Mouse (Mus musculus): ENCODE results near the gene Dgcr2. TPM values are rescaled to one million over a fixed set of nuclear protein-coding genes. Genes with fewer than 3 reads are reported as not detected.
A peak's percentile ranks its signal among the peaks of the same experiment; 100 is the strongest.

Dgcr2 gene
- total and polyA plus RNA-seq, 2 experiments: 31.6 to 82.2 TPM

GRCm38 (mm10) chr16:17804449-17804912, 93.9 kb downstream of the Dgcr2 start:
- Histone ChIP-seq H3K36me3 (ENCODE audit: control insufficient read depth, insufficient read depth, low read length) (no peaks in the 10 kb centered on the region), H3K27me3 (ENCODE audit: control insufficient read depth, insufficient read depth, low read length) (peaks cover 45% of the 10 kb centered on the region), H3K9ac (ENCODE audit: low read depth, low read length) (no peak overlapping the region), H3K4me3 (ENCODE audit: insufficient read depth, low read depth, low read length) (peak overlapping the region; percentile 46; the same call in 1 of the 2 replicates), H3K4me1 (ENCODE audit: control insufficient read depth, insufficient read depth, low read length) (peaks cover 14% of the 10 kb centered on the region), H3K79me2 (ENCODE audit: control insufficient read depth, insufficient read depth, low read length) (no peaks in the 10 kb centered on the region), H3K27ac (replicated peaks; ENCODE audit: insufficient read depth, low read depth, low read length) (no peak overlapping the region)
- DNase-seq (ENCODE audit: extremely low read depth, low read depth, low spot score): no peak
- 8% methylated on average over 33 of the region's 33 CpGs for WGBS
- TF ChIP-seq CTCF (IDR thresholded peaks at IDR 0.05; ENCODE audit: low read depth, low read length) (no peak), POLR2A (IDR thresholded peaks at IDR 0.05; ENCODE audit: extremely low read depth, insufficient read depth, low read length) (no peak)

GRCm38 (mm10) chr16:17803675-17804448, 94.5 kb downstream of the Dgcr2 start:
- WGBS: 28% methylated on average over 33 of the region's 33 CpGs
- H3K27me3 ChIP-seq (ENCODE audit: control insufficient read depth, insufficient read depth, low read length): peaks cover 45% of the 10 kb centered on the region

GRCm38 (mm10) chr16:17802839-17803674, 95.3 kb downstream of the Dgcr2 start:
- DNase-seq (ENCODE audit: extremely low read depth, low read depth, low spot score): peak; percentile 34
- TF ChIP-seq POLR2A (IDR thresholded peaks at IDR 0.05; ENCODE audit: extremely low read depth, insufficient read depth, low read length) (no peak), CTCF (IDR thresholded peaks at IDR 0.05; ENCODE audit: low read depth, low read length) (no peak)
- no peaks in the 10 kb centered on the region for H3K79me2 ChIP-seq (ENCODE audit: control insufficient read depth, insufficient read depth, low read length)
- H3K4me1 ChIP-seq (ENCODE audit: control insufficient read depth, insufficient read depth, low read length): peaks cover 14% of the 10 kb centered on the region
- H3K27ac ChIP-seq (replicated peaks; ENCODE audit: insufficient read depth, low read depth, low read length): no peak overlapping the region
- peak overlapping the region; percentile 36; the same call in 1 of the 2 replicates for H3K4me3 ChIP-seq (ENCODE audit: insufficient read depth, low read depth, low read length)
- 10% methylated on average over 83 of the region's 83 CpGs for WGBS
- H3K27me3 ChIP-seq (ENCODE audit: control insufficient read depth, insufficient read depth, low read length): peaks cover 52% of the 10 kb centered on the region
- peak overlapping the region; percentile 1; the same call in 1 of the 2 replicates for H3K9ac ChIP-seq (ENCODE audit: low read depth, low read length)
- no peaks in the 10 kb centered on the region for H3K36me3 ChIP-seq (ENCODE audit: control insufficient read depth, insufficient read depth, low read length)

More at GRCm38 (mm10) chr16:17803675-17804448, 94.5 kb downstream of the Dgcr2 start:
- DNase-seq (ENCODE audit: extremely low read depth, low read depth, low spot score): no peak
- Histone ChIP-seq H3K9ac (ENCODE audit: low read depth, low read length) (no peak overlapping the region), H3K4me1 (ENCODE audit: control insufficient read depth, insufficient read depth, low read length) (peaks cover 14% of the 10 kb centered on the region), H3K36me3 (ENCODE audit: control insufficient read depth, insufficient read depth, low read length) (no peaks in the 10 kb centered on the region), H3K4me3 (ENCODE audit: insufficient read depth, low read depth, low read length) (peak overlapping the region; percentile 46; the same call in 1 of the 2 replicates), H3K79me2 (ENCODE audit: control insufficient read depth, insufficient read depth, low read length) (no peaks in the 10 kb centered on the region), H3K27ac (replicated peaks; ENCODE audit: insufficient read depth, low read depth, low read length) (no peak overlapping the region)
- TF ChIP-seq POLR2A (IDR thresholded peaks at IDR 0.05; ENCODE audit: extremely low read depth, insufficient read depth, low read length) (no peak), CTCF (IDR thresholded peaks at IDR 0.05; ENCODE audit: low read depth, low read length) (no peak)

GRCm38 (mm10) chr16:17802456-17802838, 95.9 kb downstream of the Dgcr2 start:
- Histone ChIP-seq H3K79me2 (ENCODE audit: control insufficient read depth, insufficient read depth, low read length) (no peaks in the 10 kb centered on the region), H3K36me3 (ENCODE audit: control insufficient read depth, insufficient read depth, low read length) (no peaks in the 10 kb centered on the region), H3K4me3 (ENCODE audit: insufficient read depth, low read depth, low read length) (peak overlapping the region; percentile 36; the same call in 1 of the 2 replicates), H3K27ac (replicated peaks; ENCODE audit: insufficient read depth, low read depth, low read length) (no peak overlapping the region), H3K9ac (ENCODE audit: low read depth, low read length) (no peak overlapping the region), H3K4me1 (ENCODE audit: control insufficient read depth, insufficient read depth, low read length) (peaks cover 14% of the 10 kb centered on the region), H3K27me3 (ENCODE audit: control insufficient read depth, insufficient read depth, low read length) (peaks cover 53% of the 10 kb centered on the region)
- TF ChIP-seq CTCF (IDR thresholded peaks at IDR 0.05; ENCODE audit: low read depth, low read length) (no peak), POLR2A (IDR thresholded peaks at IDR 0.05; ENCODE audit: extremely low read depth, insufficient read depth, low read length) (no peak)
- WGBS: 19% methylated on average over 18 of the region's 18 CpGs
- no peak for DNase-seq (ENCODE audit: extremely low read depth, low read depth, low spot score)

GRCm38 (mm10) chr16:17801777-17802455, 96.4 kb downstream of the Dgcr2 start:
- Histone ChIP-seq H3K4me3 (ENCODE audit: insufficient read depth, low read depth, low read length) (no peak overlapping the region), H3K36me3 (ENCODE audit: control insufficient read depth, insufficient read depth, low read length) (no peaks in the 10 kb centered on the region), H3K79me2 (ENCODE audit: control insufficient read depth, insufficient read depth, low read length) (no peaks in the 10 kb centered on the region), H3K27me3 (ENCODE audit: control insufficient read depth, insufficient read depth, low read length) (peaks cover 52% of the 10 kb centered on the region), H3K9ac (ENCODE audit: low read depth, low read length) (no peak overlapping the region), H3K4me1 (ENCODE audit: control insufficient read depth, insufficient read depth, low read length) (peaks cover 14% of the 10 kb centered on the region), H3K27ac (replicated peaks; ENCODE audit: insufficient read depth, low read depth, low read length) (no peak overlapping the region)
- TF ChIP-seq POLR2A (IDR thresholded peaks at IDR 0.05; ENCODE audit: extremely low read depth, insufficient read depth, low read length) (no peak), CTCF (IDR thresholded peaks at IDR 0.05; ENCODE audit: low read depth, low read length) (no peak)
- 26% methylated on average over 7 of the region's 7 CpGs for WGBS
- no peak for DNase-seq (ENCODE audit: extremely low read depth, low read depth, low spot score)
